Mouse (Mus musculus) liver, embryonic 13.5 days (tissue): Measurements from ENCODE around the gene Thsd4. TPM values are rescaled to one million over a fixed set of nuclear protein-coding genes. Genes with fewer than 3 reads are reported as not detected.

ENCODE experiments used
- ATAC-seq: fragments of 200-750 bp; cut with Nextera tagmentation; 2 replicates; pipeline ENCODE4 v1.8.0; 2017; ENCODE audit warnings: low read depth, mild to moderate bottlenecking, moderate number of reproducible peaks, moderate library complexity
- DNase-seq: peaks from one replicate; pipeline ENCODE4 v3.0.0; 2022
- H3K27ac ChIP-seq: fragments of 300-500 bp; sonication (generic); 2 replicates; pipeline ENCODE4 v1.5.1; 2015; ENCODE audit warnings: moderate library complexity, mild to moderate bottlenecking, inconsistent platforms
- H3K27me3 ChIP-seq: fragments of 300-500 bp; sonication (generic); 2 replicates; pipeline ENCODE4 v1.6.1; 2015; ENCODE audit warnings: mild to moderate bottlenecking, inconsistent platforms
- H3K36me3 ChIP-seq: fragments of 300-500 bp; sonication (generic); 2 replicates; pipeline ENCODE4 v1.6.1; 2015; ENCODE audit warnings: mild to moderate bottlenecking, inconsistent platforms
- H3K4me1 ChIP-seq: fragments of 300-500 bp; sonication (generic); replicated peaks from 2 replicates; pipeline ENCODE4 v1.6.1; 2015; ENCODE audit warnings: inconsistent platforms
- H3K4me2 ChIP-seq: fragments of 300-500 bp; sonication (generic); 2 replicates; pipeline ENCODE4 v1.6.1; 2015; ENCODE audit warnings: inconsistent platforms, mild to moderate bottlenecking, moderate library complexity
- H3K4me3 ChIP-seq: fragments of 300-500 bp; sonication (generic); replicated peaks from 2 replicates; pipeline ENCODE4 v1.5.1; 2015; ENCODE audit warnings: mild to moderate bottlenecking, inconsistent platforms
- H3K9ac ChIP-seq: fragments of 300-500 bp; sonication (generic); 2 replicates; pipeline ENCODE4 v1.6.1; 2015; ENCODE audit warnings: mild to moderate bottlenecking, inconsistent platforms
- H3K9me3 ChIP-seq: fragments of 300-500 bp; sonication (generic); replicated peaks from 2 replicates; pipeline ENCODE4 v1.6.1; 2016; ENCODE audit warnings: inconsistent platforms
- WGBS: fragments of 180-500 bp; shearing (Covaris S2); methylation state at CpG from one replicate; pipeline ENCODE4 v1.1.7; 2015; ENCODE audit not compliant: insufficient replicate concordance; 5-methylcytosine and 5-hydroxymethylcytosine counted together
- polyA plus RNA-seq: library from polyadenylated mRNA; unstranded; fragments of >200 nt; fragmentation: Nextera tagmentation; extraction: Ambion mirVana; gene quantifications from 2 replicates; pipeline ENCODE4 v1.2.1, GENCODE M21; 2015

Gene Thsd4
- polyA plus RNA-seq, 1 experiment from 2014 or later, result 1.2 TPM

GRCm38 (mm10) chr9:60227727-60228126 lies 294.1 kb downstream of the Thsd4 start:
- WGBS, result 53% methylated on average over 7 of the region's 7 CpGs
- no peaks in the 10 kb centered on the region for H3K36me3 ChIP-seq
- no peak overlapping the region for H3K4me2 ChIP-seq
- no peaks in the 10 kb centered on the region for H3K9me3 ChIP-seq
- ATAC-seq, result no peak
- no peak overlapping the region for H3K4me3 ChIP-seq
- no peak overlapping the region for H3K9ac ChIP-seq
- H3K4me1 ChIP-seq, result no peaks in the 10 kb centered on the region
- no peaks in the 10 kb centered on the region for H3K27me3 ChIP-seq
- H3K27ac ChIP-seq, result no peak overlapping the region
- DNase-seq, result no peak

- Histone ChIP-seq H3K9ac (no peak overlapping the region), H3K36me3 (no peaks in the 10 kb centered on the region), H3K4me2 (no peak overlapping the region), H3K27me3 (no peaks in the 10 kb centered on the region), H3K4me1 (no peaks in the 10 kb centered on the region), H3K27ac (no peak overlapping the region), H3K9me3 (no peaks in the 10 kb centered on the region), H3K4me3 (no peak overlapping the region)
- no peak for ATAC-seq
- WGBS, result 77% methylated on average over 4 of the region's 4 CpGs
- no peak for DNase-seq
Observed at GRCm38 (mm10) chr9:60226679-60227078, 295.2 kb downstream of the Thsd4 start.

- DNase-seq (no peak), ATAC-seq (no peak)
- Histone ChIP-seq H3K4me2 (no peak overlapping the region), H3K36me3 (no peaks in the 10 kb centered on the region), H3K27me3 (no peaks in the 10 kb centered on the region), H3K9me3 (no peaks in the 10 kb centered on the region), H3K4me3 (no peak overlapping the region), H3K4me1 (no peaks in the 10 kb centered on the region), H3K9ac (no peak overlapping the region), H3K27ac (no peak overlapping the region)
- WGBS, result 81% methylated on average over 14 of the region's 14 CpGs
Observed at GRCm38 (mm10) chr9:60226155-60226554, 295.7 kb downstream of the Thsd4 start.

- H3K36me3 ChIP-seq, result no peaks in the 10 kb centered on the region
- WGBS, result 35% methylated on average over 7 of the region's 7 CpGs
- DNase-seq (no peak), ATAC-seq (no peak)
- no peak overlapping the region for H3K4me2 ChIP-seq
- H3K9me3 ChIP-seq, result no peaks in the 10 kb centered on the region
- H3K4me3 ChIP-seq, result no peak overlapping the region
- no peaks in the 10 kb centered on the region for H3K4me1 ChIP-seq
- no peak overlapping the region for H3K27ac ChIP-seq
- H3K27me3 ChIP-seq, result no peaks in the 10 kb centered on the region
- no peak overlapping the region for H3K9ac ChIP-seq
Observed at GRCm38 (mm10) chr9:60225453-60225852, 296.4 kb downstream of the Thsd4 start.

- no peak overlapping the region for H3K4me2 ChIP-seq
- H3K9me3 ChIP-seq, result no peaks in the 10 kb centered on the region
- DNase-seq, result no peak
- H3K9ac ChIP-seq, result no peak overlapping the region
- H3K27me3 ChIP-seq, result no peaks in the 10 kb centered on the region
- H3K4me1 ChIP-seq, result no peaks in the 10 kb centered on the region
- no peak overlapping the region for H3K27ac ChIP-seq
- 48% methylated on average over 6 of the region's 6 CpGs for WGBS
- no peak overlapping the region for H3K4me3 ChIP-seq
- H3K36me3 ChIP-seq, result no peaks in the 10 kb centered on the region
- ATAC-seq, result no peak
Observed at GRCm38 (mm10) chr9:60224039-60224695, 297.7 kb downstream of the Thsd4 start.

- 74% methylated on average over 2 of the region's 2 CpGs for WGBS
Observed at GRCm38 (mm10) chr9:60220431-60220830, 301.4 kb downstream of the Thsd4 start.

GRCm38 (mm10) chr9:60218396-60218795 lies 303.4 kb downstream of the Thsd4 start:
- WGBS, result 28% methylated on average over 6 of the region's 6 CpGs
- H3K36me3 ChIP-seq, result no peaks in the 10 kb centered on the region
- no peak overlapping the region for H3K4me3 ChIP-seq
- no peak overlapping the region for H3K27ac ChIP-seq
- H3K9ac ChIP-seq, result no peak overlapping the region
- DNase-seq (no peak), ATAC-seq (no peak)
- no peaks in the 10 kb centered on the region for H3K4me1 ChIP-seq
- H3K9me3 ChIP-seq, result no peaks in the 10 kb centered on the region
- no peak overlapping the region for H3K4me2 ChIP-seq
- no peaks in the 10 kb centered on the region for H3K27me3 ChIP-seq

More at GRCm38 (mm10) chr9:60220431-60220830, 301.4 kb downstream of the Thsd4 start:
- Histone ChIP-seq H3K4me3 (no peak overlapping the region), H3K27ac (no peak overlapping the region), H3K9ac (no peak overlapping the region), H3K4me1 (no peaks in the 10 kb centered on the region), H3K27me3 (no peaks in the 10 kb centered on the region), H3K36me3 (no peaks in the 10 kb centered on the region), H3K4me2 (no peak overlapping the region), H3K9me3 (no peaks in the 10 kb centered on the region)
- DNase-seq, result no peak
- ATAC-seq, result no peak

- Histone ChIP-seq H3K4me2 (no peak overlapping the region), H3K27me3 (no peaks in the 10 kb centered on the region), H3K36me3 (no peaks in the 10 kb centered on the region), H3K4me3 (no peak overlapping the region), H3K9ac (no peak overlapping the region), H3K27ac (no peak overlapping the region), H3K9me3 (no peaks in the 10 kb centered on the region), H3K4me1 (no peaks in the 10 kb centered on the region)
- ATAC-seq (no peak), DNase-seq (no peak)
- WGBS, result 67% methylated on average over 6 of the region's 6 CpGs
Observed at GRCm38 (mm10) chr9:60216029-60216428, 305.8 kb downstream of the Thsd4 start.

GRCm38 (mm10) chr9:60213111-60213510 lies 308.7 kb downstream of the Thsd4 start:
- Histone ChIP-seq H3K9ac (no peak overlapping the region), H3K4me3 (no peak overlapping the region), H3K4me2 (no peak overlapping the region), H3K9me3 (no peaks in the 10 kb centered on the region), H3K36me3 (no peaks in the 10 kb centered on the region), H3K27ac (no peak overlapping the region), H3K4me1 (no peaks in the 10 kb centered on the region), H3K27me3 (no peaks in the 10 kb centered on the region)
- ATAC-seq, result no peak
- WGBS, result 71% methylated on average over 1 of the region's 1 CpGs
- no peak for DNase-seq

GRCm38 (mm10) chr9:60208843-60209242 lies 313.0 kb downstream of the Thsd4 start:
- H3K9me3 ChIP-seq, result no peaks in the 10 kb centered on the region
- 71% methylated on average over 1 of the region's 1 CpGs for WGBS
- H3K4me3 ChIP-seq, result no peak overlapping the region
- no peak overlapping the region for H3K27ac ChIP-seq
- H3K9ac ChIP-seq, result no peak overlapping the region
- no peak for ATAC-seq
- H3K36me3 ChIP-seq, result no peaks in the 10 kb centered on the region
- no peaks in the 10 kb centered on the region for H3K27me3 ChIP-seq
- no peaks in the 10 kb centered on the region for H3K4me1 ChIP-seq
- H3K4me2 ChIP-seq, result no peak overlapping the region
- no peak for DNase-seq

GRCm38 (mm10) chr9:60203141-60203540 lies 318.7 kb downstream of the Thsd4 start:
- Histone ChIP-seq H3K36me3 (no peaks in the 10 kb centered on the region), H3K4me1 (no peaks in the 10 kb centered on the region), H3K4me3 (no peak overlapping the region), H3K27ac (no peak overlapping the region), H3K4me2 (no peak overlapping the region), H3K9me3 (no peaks in the 10 kb centered on the region), H3K27me3 (no peaks in the 10 kb centered on the region), H3K9ac (no peak overlapping the region)
- 65% methylated on average over 7 of the region's 7 CpGs for WGBS
- DNase-seq, result no peak
- ATAC-seq, result no peak

- H3K9me3 ChIP-seq, result no peaks in the 10 kb centered on the region
- H3K4me1 ChIP-seq, result no peaks in the 10 kb centered on the region
- H3K4me3 ChIP-seq, result no peak overlapping the region
- no peak for ATAC-seq
- H3K9ac ChIP-seq, result no peak overlapping the region
- no peak overlapping the region for H3K27ac ChIP-seq
- DNase-seq, result no peak
- WGBS, result 53% methylated on average over 2 of the region's 2 CpGs
- H3K36me3 ChIP-seq, result no peaks in the 10 kb centered on the region
- H3K4me2 ChIP-seq, result no peak overlapping the region
- H3K27me3 ChIP-seq, result no peaks in the 10 kb centered on the region
Observed at GRCm38 (mm10) chr9:60200436-60200835, 321.4 kb downstream of the Thsd4 start.
